Mouse (Mus musculus) adrenal gland, postnatal 10 days (tissue): ENCODE data around the gene Mc1r. TPM values are rescaled to one million over a fixed set of nuclear protein-coding genes. Genes with fewer than 3 reads are reported as not detected.
A peak's percentile ranks its signal among the peaks of the same experiment; 100 is the strongest.
"Not testable (repeated sequence)": the region's sequence is repeated elsewhere in the genome, so short reads cannot be mapped to it uniquely, and the experiment has no call there.

Source experiments
- DNase-seq: peaks from one replicate; pipeline ENCODE4 v3.0.0; 2021; ENCODE audit warnings: mixed read lengths
- total RNA-seq, 2 experiments: library from RNA; stranded (reverse); gene quantifications; 2 replicates each; pipeline ENCODE4 v1.2.3; 2021

Mc1r gene
- total RNA-seq, 2 experiments from 2014 or later = not detected

DNA sequence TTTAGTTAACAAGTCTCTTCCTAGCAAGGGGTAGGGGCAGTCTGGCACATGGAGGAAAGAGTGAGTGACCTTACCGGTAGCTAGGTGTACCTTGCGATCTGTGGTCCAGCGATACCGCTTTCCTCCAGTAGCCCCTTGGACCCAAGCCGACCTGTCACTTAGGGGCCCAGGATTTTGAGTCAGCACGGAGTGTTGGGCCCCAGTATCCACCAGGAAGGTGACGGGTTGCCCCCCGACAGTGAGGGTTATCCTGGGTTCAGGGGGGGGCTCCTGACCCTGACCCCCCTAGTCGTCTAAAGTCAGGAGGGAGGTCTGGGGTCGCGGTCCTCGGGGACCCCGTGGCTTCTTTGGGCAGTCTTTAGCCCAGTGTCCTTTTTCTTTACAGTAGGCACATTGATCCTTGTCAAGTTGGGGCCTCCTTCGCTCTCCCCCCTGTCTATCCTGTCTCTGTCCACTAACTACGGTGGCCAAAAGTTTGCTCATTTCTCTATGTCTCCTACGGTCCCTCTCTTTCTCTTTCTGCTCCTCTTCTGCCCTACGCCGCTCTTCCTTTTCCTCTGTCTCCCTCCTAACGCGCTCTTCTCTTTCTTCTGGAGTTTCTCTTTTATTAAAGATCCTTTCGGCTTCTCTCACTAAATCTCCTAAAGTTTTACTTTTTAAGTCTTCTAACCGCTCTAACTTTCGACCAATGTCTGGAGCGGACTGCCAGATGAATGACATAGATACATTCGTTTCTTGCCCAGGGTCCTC, 24.9 kb downstream of the Mc1r start:
- DNase-seq = no peak

- no peak for DNase-seq
These were observed 25.5 kb downstream of the Mc1r start for GRCm38 (mm10) chr8:123432381-123432780.

DNA sequence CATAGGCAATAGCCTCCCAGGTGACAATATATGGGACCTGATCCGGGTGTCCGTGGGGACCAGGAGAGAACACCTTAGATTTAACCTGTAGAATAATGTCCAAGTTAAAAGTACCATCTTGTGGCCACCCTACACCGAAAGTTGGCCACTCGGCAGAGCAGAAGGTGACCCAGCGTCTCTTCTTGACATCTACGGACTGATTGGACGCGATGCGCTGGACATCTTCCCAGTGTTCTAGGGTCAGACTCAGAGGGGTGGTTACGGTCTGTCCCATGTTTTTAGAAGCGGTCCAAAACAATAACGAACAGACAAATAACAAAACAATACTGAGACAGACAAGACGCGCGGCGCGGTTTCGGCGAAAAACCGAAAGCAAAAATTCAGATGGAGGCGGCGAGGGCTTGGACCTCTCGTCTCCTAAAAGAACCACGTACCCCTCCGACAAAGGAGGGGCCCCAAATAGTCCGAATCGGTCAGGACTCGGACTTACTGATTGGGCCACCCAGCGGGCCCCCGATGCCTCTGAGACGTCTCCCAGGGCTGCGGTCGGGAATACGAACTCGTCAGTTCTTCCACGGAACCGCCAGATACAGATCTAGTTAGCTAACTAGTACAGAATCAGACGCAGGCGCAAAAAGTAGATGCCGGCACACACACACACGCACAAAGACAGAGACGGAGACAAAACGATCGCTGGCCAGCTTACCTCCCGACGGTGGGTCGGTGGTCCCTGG, 26.5 kb downstream of the Mc1r start:
- DNase-seq = not testable (repeated sequence)

DNA sequence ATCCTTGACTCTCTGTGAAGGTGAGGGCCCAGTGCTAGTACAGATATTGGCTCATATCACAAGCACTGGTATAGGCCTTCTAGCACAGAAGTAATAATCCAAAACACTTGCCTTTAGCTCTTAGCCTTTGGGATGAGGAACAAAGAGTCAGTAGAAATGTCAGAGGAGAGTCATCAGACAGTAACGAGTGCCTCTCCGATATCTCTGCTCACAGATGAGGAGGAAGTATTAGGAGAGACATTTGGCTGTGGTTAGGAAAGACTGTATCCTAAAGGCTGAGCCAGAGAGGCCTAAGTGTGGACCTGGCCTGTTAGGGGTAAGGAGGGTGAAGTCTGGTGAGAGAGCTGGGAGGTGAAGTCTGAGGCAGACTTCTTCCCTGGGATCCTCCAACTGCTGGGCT, 34.9 kb downstream of the Mc1r start:
- no peak for DNase-seq

DNA sequence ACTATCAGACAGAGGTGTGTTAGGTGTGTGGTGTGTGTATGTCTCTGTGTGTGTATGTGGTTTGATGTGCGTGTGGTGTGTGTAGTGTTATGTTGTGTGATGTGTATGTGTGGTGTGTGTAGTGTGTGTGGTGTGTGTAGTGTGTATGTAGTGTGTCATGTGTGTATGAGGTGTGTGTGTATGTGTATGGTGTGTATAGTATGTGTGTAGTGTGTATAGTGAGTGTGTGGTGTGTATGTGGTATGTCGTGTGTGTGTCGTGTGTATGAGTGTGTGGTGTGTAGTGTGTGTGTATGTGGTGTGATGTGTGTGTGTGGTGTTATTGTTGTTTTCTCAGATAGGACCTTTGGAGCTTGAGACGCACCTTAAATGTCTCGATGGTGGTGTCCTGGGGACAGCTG, 35.4 kb downstream of the Mc1r start:
- DNase-seq = no peak

DNA sequence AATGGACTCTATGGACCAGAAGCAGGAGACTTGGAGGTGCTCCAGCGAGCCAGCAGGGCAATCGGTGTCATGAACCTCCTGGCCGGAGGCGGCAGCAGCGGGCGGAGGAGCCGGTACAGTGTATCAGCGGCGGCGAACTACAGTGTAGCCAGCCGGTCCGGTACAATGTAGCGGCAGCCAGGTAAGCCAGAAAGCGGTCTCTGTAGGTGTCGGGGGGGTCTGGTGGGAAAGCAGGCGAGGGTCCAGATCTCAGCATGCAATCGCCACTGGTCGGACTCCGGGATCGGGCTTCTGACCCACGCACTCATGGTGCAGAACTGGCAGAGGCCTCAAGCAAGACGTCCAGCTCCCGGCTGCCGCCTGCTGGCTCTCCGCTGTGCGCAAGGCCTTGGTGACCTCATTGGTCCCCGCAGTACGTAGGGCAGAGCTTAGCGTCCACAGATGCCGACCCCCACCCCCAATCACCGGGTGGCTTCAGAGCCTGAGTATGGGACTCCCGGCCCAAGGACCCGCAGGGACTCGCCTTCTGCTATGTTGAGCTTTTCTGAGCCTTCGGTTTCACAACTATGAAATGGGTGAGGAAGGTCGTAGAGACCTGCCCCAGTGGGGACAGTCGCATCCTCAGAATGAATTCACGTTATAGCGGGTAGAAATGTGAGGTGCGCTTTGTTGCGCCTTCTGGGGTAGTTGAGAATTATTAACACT, 36.1 kb downstream of the Mc1r start:
- DNase-seq = peak; percentile 98

DNA sequence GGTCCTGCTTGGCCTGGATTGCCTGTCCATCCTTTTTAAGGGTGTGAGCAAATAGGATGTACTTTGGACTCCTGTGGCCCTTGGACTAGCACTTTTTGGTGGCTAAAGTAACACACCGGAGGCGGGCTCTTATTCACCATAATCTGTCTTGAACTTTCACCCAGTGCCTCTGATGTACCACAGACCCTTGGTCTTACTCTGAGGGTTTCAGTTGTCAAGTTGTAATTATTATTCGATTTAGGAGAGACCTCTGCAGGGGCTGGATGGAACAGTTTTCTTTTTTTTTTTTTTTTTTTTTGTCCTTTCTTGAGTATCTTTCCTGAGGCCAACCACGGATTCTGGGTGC, 36.6 kb downstream of the Mc1r start:
- no peak for DNase-seq

DNA sequence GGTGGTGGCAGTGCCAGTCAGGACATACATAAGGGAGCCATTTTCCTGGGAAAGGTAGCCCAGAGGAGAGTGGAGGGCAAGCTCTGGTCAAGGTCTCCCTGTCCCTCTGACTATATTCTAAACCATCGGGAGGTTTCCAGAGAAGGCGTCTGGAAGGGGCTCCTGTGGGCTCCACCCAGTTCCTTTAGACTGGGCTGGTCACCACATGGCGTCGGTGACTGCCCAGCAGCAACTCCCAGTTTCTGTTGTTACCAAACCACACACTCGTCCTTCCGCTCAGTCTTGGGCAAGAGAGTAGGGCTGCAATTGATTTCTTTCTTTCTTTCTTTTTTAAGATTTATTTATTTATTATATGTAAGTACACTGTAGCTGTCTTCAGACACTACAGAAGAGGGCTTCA, 37.2 kb downstream of the Mc1r start:
- DNase-seq = no peak

DNA sequence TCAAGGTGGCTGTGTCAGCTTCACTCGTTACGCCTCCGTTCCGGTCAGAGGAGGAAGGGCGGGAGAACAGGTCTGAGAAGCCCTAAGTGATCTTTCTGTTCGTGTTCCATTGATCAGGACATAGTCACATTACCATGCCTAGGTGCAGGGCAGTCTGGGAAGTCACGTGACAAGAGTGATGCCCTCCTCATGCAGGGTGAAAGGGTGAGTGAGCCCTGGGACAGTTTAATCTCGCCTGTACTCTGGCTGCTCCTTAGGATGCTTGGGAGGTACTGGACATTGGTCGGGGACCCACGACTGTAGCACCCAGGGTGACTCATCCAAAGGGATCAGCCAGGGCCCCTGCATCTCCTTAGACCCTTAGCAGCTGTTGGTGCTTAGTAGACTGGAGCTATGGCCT, 39.1 kb downstream of the Mc1r start:
- DNase-seq = no peak

- DNase-seq = no peak
These were observed 39.9 kb downstream of the Mc1r start for GRCm38 (mm10) chr8:123446799-123447198.

DNA sequence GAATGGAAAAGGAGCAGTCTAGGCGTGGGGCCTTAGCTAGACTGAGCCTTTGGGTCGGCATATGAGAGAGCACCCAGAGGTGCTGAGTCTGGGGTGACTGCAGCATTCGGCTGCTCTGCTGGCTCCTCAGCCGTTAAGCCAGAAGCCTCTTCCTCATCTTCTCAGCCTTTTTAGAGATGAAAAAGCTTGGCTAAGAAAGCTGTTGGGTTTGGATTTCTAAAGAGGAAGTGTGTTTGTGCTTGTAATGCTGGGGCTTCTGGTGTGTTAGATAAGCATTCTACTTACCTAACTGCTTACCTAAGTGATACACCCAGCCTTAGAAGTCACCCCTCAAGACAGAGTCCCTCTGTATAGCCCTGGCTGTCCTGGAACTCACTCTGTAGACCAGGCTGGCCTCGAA, 43.9 kb downstream of the Mc1r start:
- DNase-seq = no peak

GRCm38 (mm10) chr8:123451747-123452146, 44.8 kb downstream of the Mc1r start:
- not testable (repeated sequence) for DNase-seq

- no peak for DNase-seq
These were observed 45.2 kb downstream of the Mc1r start for GRCm38 (mm10) chr8:123452149-123452548.

- DNase-seq = no peak
These were observed 46.4 kb downstream of the Mc1r start for GRCm38 (mm10) chr8:123453291-123453690.

GRCm38 (mm10) chr8:123453951-123454350, 47.0 kb downstream of the Mc1r start:
- no peak for DNase-seq

DNA sequence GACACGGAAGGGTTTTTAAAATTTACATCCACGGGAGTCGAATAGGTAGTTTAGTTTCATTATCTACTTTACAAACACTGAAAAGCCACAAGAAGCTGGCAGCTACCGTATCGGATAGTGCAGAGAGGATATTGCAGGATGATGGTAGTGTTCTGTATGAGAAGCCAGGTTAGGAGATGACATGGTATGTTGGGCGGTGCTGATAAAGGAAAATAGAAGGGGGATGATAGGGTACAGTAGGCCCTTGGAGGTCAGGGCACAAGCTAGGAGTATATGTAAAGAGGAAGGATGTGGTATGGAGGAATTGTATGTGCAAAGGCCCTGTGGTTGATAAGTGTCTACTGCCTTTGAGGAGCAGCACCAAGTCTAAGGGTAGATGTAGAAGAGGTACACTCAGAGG, 47.7 kb downstream of the Mc1r start:
- DNase-seq = no peak

Other genes starting within 250 kb of the Mc1r start
- 10 to 100 TPM in 1 of 2 experiments, 1 to 10 TPM in 1; 9.0 to 10.3 TPM for gene Sult5a1, start 248.8 kb upstream of the Mc1r start, total RNA-seq
- gene Dpep1, start 220.9 kb upstream of the Mc1r start, total RNA-seq = 10 to 100 TPM; 19.1 to 33.3 TPM
- gene Chmp1a, start 194.3 kb upstream of the Mc1r start, total RNA-seq = 10 to 100 TPM; 76.0 to 81.4 TPM
- gene Spata33, start 194.3 kb upstream of the Mc1r start, total RNA-seq = 1 to 10 TPM; 1.9 to 3.4 TPM
- 10 to 100 TPM; 43.6 to 56.7 TPM for gene Cdk10, start 182.3 kb upstream of the Mc1r start, total RNA-seq
- 10 to 100 TPM in 1 of 2 experiments, 1 to 10 TPM in 1; 9.5 to 16.7 TPM for gene Spata2l, start 170.9 kb upstream of the Mc1r start, total RNA-seq
- 10 to 100 TPM; 17.0 to 21.3 TPM for gene Zfp276, start 152.9 kb upstream of the Mc1r start, total RNA-seq
- 10 to 100 TPM; 23.1 to 26.7 TPM for gene Vps9d1, start 152.8 kb upstream of the Mc1r start, total RNA-seq
- gene Fanca, start 88.5 kb upstream of the Mc1r start, total RNA-seq = 10 to 100 TPM in 1 of 2 experiments, 1 to 10 TPM in 1; 7.7 to 10.6 TPM
- 1 to 10 TPM; 2.0 to 2.5 TPM for gene Spire2, start 74.4 kb upstream of the Mc1r start, total RNA-seq
- gene Tcf25, start 33.4 kb upstream of the Mc1r start, total RNA-seq = 100 to 1,000 TPM; 177 TPM
- 10 to 100 TPM; 29.3 to 74.9 TPM for gene Tubb3, start 4.3 kb downstream of the Mc1r start, total RNA-seq
- 10 to 100 TPM; 33.2 to 40.3 TPM for gene Def8, start 16.4 kb downstream of the Mc1r start, total RNA-seq
- gene Afg3l1, start 70.8 kb downstream of the Mc1r start, total RNA-seq = 10 to 100 TPM; 66.9 to 70.8 TPM
- under 1 TPM; 0.60 to 0.73 TPM for gene Dbndd1, start 108.4 kb downstream of the Mc1r start, total RNA-seq
- gene Gas8, start 111.7 kb downstream of the Mc1r start, total RNA-seq = 10 to 100 TPM; 11.0 to 12.9 TPM
- 10 to 100 TPM; 42.8 to 48.5 TPM for gene Rhou, start 246.8 kb downstream of the Mc1r start, total RNA-seq